Mouse (Mus musculus): ENCODE measurements around the gene Slc13a2.

Slc13a2 gene

DNA sequence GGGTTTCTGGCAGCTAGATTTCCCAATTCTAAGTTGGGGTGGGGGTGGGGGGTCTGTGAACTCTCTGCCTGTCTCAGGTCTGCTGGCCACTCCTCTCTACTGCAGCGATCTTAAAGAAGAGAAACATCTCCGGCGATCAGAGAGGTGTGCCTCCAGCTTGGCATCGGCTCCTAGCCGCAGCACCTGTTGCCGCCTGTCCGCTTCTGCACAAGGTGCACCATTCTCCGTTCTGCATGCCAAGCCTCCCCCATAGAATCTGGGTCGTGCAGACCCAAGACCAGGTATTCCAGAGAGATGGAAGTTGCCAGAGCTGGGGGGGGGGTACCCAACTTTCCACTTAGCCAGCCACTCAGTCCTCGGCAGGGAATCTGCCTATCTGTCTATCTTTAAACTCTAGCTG is 36.2 kb downstream of the Slc13a2 start:
- no peak for DNase-seq

GRCm38 (mm10) chr11:78382701-78383100 is 39.3 kb downstream of the Slc13a2 start:
- DNase-seq: no peak

DNA sequence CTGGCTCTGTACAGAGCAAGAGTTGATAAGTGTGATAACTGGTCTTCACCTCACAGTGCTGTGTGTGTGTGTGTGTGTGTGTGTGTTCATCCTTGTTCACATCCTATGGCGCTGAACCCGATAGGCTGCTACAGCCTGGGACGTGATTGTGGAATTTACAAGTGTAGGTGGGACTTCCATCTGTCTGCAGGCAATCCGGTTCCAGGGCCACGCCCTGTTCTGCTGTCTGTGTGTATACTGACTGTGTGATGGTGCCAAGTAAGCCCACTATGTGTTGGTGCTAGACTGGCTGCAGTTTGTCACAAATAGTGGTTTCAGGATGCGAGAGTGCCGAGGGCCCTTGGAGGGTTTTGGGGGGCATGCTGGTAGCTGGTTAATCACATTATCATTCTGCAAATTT is 39.7 kb downstream of the Slc13a2 start:
- DNase-seq: no peak

GRCm38 (mm10) chr11:78380996-78381395 is 41.0 kb downstream of the Slc13a2 start:
- DNase-seq: no peak

- no peak for DNase-seq
Measured at GRCm38 (mm10) chr11:78380351-78380750, 41.7 kb downstream of the Slc13a2 start.

DNA sequence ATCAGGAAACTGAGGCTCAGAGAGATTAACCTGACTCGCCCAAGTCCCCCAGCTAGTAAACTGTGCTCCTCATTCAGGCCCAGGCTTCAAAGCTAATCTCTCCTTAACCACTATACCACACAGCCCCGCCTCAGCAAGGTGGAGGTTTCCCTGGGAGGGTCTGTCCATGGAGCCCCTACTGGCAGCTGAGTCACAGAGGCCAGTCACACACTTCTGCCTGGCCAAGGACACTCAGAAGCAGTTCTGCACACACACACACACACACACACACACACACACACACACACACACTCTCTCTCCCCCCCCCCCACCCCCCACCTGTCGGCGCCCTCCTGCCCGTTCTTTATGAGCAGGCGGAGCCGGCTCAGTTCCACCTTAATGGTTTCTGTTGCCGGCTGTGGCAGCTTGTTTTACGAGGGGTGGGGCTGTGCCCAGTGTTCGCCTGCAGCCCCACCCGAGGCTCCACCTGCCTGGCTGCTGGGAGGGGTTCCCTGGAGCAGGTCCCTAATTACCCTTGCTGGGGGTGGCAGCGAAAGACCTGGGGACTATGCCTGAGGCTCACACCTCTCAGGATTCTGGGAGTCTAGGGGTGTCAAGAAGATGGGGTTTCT is 44.4 kb downstream of the Slc13a2 start:
- no peak for DNase-seq

DNA sequence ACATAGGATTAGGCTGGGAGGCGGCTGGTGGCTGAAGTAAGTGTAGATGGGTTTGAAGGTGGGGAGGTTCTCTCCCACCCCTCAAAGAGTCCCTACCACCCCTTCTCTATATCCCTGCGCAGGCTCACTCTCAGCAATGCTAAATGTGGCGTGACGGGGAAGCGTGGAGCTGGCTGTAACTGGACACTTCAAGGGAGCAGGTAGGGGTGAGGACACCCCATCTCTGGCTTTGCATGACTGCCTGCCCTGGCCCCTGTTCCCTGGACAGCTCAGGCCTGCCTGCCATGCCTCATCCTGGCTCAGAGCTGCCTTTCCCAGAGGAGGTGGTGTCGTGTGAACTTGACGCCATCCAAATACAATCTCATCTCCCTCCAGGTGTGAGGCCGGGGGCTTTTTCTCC is 47.9 kb downstream of the Slc13a2 start:
- no peak for DNase-seq

- DNase-seq: no peak
Measured at GRCm38 (mm10) chr11:78372610-78373009, 49.4 kb downstream of the Slc13a2 start.

DNA sequence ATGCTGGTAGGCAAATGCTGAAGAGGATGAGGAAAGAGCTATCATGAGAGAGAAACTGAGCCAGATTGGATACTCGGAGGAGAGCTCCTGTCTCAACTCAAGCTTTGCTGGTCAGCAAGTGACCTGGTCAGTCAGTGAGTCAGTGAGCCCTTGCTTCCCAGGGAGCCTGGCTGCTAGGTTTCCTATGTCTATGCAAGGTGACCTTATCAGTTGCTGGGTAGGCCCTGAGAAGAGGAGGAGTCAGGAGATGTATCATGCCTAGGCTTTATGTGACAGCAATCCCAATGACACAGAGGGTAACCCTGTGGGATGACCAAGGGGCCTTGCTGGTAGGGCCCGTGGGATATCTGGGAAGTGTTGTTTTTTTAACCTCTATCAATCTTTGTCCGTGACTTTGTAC is 49.9 kb downstream of the Slc13a2 start:
- DNase-seq: no peak

DNA sequence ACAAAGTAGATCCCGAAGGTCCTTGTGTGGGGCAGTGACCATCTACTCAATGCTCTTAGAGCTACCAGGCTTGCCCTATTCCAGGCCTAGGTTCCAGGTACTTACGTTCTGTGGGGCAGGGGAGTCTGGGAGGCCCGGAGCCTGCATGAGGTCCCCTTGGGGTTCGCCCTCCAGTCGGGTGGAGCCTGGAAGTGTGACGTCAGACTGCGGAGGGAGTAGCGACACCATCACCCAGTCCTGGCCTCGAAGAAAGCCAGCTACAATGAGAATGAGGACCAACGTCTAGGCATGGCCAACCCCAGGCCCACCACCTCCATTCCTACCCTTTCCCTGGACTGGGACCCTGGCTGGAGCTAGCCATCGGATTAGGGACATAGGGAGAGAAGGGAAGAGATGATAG is 50.3 kb downstream of the Slc13a2 start:
- DNase-seq: no peak

DNA sequence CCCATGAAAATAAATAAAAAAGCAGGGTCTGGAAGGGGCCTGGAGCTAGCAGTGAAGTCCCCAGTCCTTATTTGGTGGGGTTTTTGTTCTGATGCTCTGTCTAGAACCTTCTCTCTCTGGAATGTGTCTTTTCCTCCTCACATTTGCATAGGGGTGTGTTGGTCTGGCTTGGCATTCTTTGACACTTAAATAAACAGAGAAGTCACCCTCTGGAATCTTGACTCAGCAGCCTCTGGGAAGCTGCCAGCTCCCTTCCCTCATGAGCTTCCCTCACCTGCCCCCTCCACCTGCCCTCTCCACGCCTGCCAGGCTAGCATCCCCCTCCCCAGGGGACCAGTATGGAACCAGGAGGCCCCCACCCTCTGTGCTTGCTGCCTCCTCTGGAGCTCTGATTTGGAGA is 51.6 kb downstream of the Slc13a2 start:
- no peak for DNase-seq

DNA sequence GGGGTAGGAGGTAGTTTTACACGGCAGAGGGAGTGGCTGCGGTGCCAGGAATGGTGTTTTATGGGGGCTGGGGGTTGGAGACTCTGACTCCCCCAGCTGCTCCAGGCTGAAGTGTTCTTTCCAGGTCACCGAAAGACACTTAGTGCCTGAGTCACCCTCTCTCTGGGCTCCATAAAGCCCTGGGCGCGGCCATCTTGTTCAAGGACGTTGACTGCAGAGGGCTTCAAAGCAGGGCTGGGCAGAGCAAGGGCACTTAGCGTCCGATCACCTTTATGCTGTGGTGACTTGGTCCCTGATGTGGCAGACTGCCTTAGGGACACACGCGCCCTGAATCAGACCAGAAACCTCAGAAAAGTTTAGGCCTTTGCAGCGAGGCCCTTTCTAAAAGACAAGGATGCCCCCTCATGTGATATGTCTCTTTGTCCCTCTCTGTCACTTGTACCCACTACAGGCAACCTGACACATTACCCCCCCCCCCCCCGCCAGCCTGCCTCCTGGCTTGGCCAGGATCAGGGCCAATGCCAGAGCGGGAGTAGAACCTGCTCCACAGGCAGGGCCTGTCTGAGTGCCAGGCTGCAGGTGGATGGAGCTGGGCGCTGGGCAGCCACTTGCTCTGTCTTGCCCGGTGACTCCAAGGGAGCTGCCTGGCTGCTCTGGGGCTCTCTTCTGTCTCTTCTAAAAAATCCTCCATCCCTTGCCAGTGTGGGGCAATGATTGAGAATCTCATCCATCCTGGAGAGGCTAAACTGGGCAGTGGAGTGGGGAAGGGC is 54.4 kb downstream of the Slc13a2 start:
- no peak for DNase-seq

DNA sequence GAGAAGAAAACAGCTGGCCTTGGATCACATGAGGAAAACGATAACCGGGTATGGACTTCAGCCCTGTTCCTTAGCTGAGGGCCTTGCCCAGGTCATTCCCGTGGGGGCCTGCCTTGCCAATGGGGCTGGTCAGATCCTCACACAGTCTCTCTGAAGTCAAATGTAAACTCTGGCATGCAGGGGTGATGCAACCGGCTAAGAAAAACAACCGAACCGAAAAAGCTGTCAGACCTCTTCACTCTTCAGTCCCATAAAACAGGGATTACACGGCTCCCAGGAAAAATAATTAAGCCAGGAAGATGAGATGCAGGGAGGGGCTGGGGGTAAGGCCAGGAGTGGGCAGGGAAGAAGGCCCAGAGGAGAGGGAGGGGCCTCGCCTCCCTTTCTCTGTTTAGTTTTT is 57.9 kb downstream of the Slc13a2 start:
- no peak for DNase-seq

GRCm38 (mm10) chr11:78363309-78364007 is 58.6 kb downstream of the Slc13a2 start:
- no peak for DNase-seq

DNA sequence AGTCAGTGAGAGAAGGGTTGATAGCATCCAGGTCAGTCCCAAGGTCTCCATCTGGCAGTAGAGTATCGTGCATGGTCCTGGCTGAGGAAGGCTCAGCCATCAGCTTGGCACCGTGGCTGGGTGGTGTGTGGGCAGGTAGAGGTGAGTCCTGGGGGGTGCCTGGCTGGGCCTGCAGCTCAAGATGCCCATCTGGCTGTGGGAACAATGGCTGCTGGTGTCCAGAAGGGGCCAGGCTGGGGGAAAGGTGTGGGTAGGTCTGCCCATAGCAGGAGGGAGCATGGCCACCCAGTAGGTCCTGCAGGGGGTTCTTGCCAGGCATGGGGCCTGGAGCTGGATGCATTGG is 61.3 kb downstream of the Slc13a2 start:
- no peak for DNase-seq

DNA sequence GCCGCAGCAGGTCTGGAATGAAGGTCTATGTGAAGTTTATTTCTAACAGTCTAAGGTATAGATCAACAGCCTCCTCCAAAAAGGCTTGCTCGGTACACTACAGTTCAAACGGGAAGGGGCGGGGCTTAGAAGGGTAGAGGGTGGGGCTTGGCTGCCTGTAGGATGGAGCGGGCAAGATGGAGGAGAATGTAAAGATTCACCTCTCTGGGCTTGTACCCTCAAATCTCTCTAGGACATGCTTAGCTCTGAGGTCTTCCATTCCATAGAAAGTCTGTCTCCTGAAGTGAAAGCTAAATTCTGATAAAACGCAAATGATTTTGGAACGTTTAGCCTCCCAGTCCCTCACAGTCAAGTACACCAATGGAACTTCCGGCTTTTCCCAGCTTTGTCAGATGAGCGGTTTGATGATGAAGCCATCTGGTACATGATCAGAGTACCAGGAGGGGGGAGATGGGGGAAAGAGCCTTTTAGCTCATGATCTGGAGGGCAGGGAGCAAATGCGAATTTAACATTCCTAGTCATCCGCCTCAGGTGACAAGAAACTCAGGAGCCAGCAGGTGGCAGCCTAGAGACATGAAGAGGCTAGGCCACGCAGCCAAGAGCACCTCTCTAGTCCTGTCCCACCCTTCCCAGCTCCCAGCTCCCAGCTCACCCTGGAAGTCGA is 61.8 kb downstream of the Slc13a2 start:
- DNase-seq: peak; percentile 83

DNA sequence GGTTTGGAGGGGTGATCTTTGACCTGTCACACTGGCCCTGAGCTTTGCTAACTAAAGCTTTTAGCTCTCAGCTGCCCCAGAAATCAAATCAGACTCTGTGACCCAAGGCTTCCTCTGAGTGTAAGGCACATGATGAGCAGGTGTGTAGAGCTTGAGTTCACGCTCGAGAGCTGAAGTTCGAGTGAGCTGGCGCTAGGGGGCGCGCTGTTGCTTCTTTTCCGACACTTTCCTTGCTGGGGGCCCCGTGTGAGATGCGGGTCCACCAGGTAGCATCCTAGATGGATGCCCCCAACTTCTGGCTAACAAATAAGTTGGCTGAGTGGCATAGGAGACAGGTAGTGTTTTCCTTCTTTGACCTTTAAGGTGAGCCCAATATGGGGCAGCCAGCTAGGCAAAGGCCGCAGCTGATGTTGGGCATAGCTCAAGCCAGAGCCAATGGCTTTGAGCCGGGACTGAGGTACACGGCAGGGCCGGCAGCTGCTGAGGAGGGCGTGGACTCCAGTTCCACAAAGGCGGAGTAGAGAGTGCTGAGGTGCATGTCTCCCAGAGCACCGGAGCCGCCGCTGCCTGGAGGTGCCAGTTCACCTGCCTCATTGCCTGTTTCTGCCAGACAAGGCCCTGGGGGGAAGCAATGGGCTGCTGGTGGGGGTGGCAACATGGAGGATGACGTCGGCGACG is 63.5 kb downstream of the Slc13a2 start:
- DNase-seq: peak; percentile 47

DNA sequence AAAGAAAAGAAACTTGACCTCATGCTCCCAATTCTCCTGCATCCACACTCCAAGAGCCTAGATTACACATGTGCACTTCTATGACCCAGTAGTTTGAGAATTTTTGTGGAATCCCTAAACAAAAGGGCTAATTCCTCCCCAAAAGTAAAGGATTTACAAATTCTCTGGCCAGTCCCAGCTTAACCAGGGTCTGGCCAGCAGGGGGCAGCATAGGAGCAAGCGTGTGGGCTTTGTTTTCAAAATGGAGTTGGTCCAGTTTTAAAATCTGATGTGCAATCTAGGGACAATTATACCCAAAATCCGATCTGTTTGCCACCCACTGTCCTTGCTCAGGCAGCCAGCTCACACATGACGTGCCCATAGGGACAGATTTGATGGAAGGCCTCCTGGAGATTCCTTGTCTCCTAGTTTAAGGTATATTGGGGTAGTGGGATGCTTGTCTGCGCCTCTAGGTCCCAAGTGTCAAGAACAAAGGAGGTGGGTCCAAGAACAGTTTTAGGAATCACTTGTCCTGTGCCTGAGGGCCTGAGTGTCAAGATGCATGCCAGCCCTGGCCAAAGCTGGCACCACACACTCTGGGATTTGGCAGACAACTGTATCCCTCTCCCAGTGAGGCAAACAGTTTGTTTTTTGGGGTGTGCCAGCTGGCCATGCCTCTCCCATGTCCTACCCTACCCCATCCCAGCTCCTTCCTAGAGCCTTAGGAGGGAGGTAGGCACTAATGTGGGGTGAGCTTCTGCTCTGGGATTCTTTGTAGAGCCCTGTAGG is 66.4 kb downstream of the Slc13a2 start:
- peak; percentile 79 for DNase-seq

DNA sequence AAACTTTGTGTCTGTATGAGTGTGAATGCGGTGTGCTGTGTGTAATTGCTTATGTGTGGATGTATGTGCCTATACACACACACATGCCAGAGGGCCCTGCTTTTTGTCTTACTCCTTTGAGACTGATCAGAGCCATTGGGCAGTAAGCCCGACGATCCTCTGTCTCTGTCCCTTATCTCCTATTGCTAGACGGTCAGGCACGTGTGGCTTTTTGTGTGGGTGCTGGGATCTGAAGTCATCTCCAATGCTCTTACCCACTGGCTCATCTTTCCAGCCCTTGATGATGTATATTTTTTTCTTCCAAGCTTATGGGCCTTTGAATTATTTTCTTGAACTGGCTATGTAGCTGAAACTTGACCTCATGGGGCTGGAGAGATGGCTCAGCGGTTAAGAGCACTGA is 67.1 kb downstream of the Slc13a2 start:
- DNase-seq: no peak

- DNase-seq: no peak
Measured at GRCm38 (mm10) chr11:78353081-78353480, 68.9 kb downstream of the Slc13a2 start.

DNA sequence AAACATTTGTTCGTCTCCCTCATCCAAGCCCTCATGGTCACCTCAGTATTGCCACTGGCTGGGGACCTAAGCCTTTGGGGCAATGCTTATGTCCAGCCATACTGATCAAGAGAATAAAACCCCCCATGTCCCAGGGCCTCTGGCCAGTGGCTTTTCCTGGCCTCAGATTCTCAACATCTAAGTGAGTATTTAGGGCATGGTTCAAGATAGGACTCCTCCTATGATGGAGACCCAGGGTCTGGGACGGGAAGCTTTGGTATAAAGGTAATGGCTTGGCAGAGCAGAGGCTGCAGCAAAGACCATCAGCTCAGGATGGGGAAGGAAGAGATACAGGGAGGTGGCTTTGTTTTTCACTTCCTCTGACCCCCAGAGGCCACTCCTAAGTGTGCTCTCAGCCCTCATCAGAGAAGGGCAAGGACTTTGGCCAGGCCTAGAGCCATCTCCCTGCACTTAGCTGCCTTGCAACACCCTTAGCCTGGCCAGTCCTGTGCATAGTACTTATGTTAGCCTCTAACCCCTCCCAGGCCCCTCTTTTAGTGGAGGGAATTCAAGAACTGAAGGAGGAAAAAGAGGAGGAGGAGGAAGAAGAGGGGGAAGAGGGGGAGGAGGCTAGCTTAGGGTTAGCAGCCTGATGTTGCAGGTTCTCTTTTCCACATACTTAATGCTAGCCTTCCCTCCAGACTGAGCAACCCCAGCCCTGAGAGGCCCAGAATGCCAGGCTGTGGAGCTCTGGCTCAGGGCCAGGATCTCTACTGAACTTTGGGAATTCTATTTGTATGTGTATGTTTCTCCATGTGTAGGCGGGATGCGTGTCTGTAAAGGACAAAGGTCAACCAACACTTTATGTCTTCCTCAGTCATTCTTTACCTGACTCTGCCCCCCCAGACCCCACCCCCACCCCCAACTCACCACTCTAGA is 72.3 kb downstream of the Slc13a2 start:
- DNase-seq: no peak
